Mouse (Mus musculus) yolk sac, embryonic 10.5 days (tissue): ENCODE results near the gene Wnk4.

Experiments used
- DNase-seq: peaks from one replicate; pipeline ENCODE4 v3.0.0-alpha.2; 2017; ENCODE audit warnings: low spot score

The Wnk4 gene

DNA sequence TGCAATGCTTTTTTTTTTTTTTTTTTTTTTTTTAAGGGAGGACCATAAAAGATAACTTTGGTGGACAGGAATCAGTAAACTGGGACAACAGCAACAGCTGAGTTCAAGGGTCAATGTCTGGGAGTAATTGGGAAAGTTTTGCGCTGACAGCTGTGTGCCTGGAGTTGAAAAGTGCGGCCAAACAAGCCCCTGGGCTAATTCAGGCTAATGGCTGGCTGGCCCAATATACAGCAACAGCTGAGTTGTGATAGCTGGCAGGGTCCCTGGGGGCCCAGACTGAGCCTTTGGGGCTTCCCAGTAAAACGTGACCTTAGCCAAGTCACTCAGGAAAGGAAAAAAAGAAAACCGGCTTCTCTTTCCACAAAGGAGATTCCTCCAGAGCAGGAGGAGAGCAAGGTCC is 15.3 kb upstream of the Wnk4 start:
- DNase-seq: peak; percentile 74

DNA sequence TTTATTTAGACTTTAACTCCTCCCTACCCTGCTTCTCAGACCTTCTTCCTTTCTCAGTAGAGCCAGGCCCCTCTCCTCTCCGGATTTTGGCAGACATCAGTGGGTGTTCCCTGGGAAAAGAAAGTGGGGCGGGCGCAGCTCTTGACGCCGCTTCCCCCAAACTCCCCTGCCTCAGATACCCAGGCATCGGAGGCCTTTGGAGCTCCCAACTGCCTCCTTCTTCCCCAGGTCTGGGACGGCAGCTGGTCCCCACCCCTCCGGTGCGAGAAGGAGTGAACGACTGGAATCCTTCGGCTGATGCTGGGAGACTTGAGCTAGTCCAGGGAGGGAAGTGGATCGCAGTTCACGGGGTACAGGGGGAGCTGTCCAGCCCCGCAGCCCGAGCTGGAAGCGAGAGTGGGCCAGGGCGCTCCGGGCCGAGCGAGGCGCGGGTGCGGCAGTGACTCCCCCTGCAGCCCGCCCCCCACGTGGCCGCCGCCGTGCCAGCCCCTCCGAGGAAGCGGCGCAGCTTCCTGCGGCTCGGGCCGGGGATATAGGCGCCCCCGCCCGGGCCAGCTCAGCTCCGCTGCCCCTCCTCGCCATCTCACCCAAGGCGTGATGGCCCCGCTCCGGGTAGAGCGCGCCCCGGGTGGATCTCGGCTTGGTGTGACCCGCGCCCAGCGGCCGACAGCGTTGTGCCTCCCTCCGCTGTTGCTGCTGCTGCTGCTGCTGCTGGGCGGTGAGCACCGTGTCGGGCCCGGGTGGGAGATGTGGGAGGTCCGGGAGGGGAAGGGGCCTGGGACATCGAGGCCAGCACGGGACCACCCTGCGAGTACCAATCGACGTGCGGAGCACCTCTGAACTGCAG is 14.3 kb upstream of the Wnk4 start, which contains the start of gene Ramp2:
TSS of gene Ramp2 (plus strand) at position 174 of the 847 bp plus-strand sequence.
- no peak for DNase-seq

DNA sequence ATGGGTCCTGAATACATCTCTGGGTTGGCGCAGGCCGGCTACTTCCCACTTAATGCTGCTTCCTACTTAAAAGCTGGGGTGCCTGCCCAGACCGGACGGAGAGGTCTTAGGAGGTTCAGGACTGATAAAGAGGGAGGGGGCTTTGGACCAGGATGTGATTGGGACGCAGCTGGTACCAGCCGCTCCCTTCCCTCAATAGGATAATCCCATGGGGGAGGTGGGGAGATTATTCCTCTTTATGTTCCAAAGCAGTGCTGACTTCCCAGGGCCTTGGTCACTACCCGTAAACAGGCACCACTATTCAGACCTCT is 13.7 kb upstream of the Wnk4 start:
- no peak for DNase-seq

DNA sequence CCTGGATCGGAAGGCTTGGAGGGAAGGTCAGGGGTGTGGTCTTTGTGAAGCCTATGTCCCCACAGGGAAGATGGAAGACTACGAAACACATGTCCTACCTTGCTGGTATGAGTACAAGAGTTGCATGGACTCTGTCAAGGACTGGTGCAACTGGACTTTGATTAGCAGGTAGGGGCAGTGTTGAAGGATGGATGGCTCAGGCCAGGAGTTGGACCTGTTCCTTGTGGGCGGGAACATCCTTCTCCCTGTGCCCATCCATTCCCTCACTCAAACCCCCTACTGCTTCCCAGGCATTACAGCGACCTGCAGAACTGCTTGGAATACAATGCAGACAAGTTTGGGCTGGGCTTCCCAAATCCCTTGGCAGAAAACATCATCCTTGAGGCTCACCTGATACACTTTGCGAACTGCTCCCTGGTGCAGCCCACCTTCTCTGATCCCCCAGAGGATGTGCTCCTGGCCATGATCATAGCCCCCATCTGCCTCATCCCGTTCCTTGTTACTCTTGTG is 12.8 kb upstream of the Wnk4 start:
- no peak for DNase-seq

DNA sequence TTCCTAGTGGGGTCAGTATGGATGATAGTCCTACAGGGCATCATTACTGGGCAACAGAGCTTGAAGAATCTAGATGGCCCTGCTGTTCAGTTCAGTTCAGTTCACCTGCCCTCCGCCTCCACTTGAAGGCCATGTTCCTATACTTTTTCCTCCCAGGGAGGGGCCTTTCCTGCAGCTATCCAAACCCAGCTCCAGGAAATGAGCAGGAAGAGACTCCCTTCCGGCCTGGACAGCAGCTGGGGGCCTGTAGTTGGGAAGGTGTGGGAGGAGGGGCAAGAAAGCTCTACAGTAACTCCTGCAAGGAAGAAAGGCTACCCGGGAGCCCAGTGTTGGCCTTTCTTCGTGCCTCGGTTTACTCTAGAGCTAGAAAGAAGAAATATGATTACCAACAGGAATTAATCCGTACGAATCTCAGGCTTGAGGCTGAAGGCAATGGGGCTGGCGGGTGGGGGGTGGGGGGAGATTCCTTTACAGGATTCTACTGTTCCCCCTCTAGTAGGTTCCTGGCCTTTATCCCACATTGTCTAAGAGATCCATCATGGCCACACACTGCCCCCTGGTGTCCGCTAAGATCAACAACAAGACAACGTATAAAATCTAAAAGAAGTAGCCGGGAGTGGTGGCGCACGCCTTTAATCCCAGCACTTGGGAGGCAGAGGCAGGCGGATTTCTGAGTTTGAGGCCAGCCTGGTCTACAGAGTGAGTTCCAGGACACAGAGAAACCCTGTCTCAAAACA is 11.9 kb upstream of the Wnk4 start:
- DNase-seq: no peak

DNA sequence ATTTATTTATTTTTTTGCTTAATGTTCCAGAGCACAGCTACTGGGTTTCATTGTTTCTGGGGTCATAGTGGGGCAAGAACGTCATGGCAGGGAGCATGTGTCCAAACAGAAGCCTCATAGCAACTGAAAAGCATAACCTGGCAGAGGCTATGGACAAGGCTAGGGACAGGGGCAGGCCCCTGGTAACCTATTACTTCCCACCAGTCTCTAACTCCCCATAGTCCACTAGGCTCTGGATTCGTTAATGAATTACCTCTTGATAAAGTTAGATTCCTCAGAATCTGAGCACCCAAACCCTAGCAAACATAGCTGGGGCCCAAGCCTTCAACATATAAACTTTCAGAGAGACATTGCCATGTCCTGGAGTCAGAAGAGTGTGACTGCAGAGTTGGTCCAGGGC is 9.3 kb upstream of the Wnk4 start:
- DNase-seq: no peak

DNA sequence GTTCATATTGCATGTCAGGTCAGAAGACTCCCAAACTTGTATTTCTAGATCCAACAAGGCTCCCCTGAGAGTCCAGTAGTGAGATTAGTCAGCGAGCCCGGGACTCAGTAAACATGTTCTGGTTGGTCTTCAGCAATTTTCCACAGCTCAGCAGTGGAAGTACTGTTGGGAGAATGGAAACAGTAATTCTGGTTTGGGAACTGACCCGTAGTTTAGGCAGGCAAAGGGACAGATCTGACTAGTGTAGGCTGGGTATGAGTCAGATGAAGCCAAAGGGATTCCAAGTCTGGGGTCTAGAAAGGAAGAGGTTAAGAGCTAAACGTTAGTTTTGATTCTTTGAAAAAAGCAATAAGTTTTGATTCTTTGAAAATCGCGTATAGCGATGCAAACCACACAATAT is 7.4 kb upstream of the Wnk4 start:
- DNase-seq: no peak

DNA sequence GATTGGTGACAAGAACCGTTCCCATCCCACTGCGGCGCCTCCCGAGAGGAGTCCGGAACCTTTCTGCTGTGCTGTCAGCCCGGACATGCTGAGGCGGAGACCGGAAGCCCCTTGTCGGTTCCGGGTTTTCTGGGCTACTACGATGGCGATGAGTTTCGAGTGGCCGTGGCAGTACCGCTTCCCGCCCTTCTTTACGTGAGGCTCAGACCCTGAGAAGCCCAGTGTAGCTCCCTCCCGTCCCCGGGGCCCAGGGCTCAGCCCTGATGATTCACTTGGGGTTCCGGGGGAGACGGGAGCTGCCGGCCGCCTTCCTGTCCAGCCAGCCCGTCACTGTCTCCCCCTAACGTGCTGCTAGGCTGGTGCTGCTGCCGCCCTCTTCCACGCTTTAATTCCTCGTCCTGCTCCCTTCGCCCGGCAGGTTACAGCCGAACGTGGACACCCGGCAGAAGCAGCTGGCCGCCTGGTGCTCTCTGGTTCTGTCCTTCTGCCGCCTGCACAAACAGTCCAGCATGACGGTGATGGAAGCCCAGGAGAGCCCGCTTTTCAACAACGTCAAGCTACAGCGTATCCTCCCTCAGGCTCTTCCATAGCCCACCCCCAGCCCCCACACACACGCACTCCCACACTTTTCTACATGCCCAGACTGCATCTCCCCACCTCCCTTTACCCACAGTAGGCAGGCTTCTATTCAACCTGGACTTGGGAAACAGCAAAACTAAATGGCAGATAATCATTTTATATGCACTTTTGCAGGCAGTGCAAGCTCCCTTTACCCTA is 6.6 kb upstream of the Wnk4 start, which contains the start of gene Vps25:
TSS of gene Vps25 (plus strand) at position 95 of the 777 bp plus-strand sequence.
- DNase-seq: peak; percentile 90

DNA sequence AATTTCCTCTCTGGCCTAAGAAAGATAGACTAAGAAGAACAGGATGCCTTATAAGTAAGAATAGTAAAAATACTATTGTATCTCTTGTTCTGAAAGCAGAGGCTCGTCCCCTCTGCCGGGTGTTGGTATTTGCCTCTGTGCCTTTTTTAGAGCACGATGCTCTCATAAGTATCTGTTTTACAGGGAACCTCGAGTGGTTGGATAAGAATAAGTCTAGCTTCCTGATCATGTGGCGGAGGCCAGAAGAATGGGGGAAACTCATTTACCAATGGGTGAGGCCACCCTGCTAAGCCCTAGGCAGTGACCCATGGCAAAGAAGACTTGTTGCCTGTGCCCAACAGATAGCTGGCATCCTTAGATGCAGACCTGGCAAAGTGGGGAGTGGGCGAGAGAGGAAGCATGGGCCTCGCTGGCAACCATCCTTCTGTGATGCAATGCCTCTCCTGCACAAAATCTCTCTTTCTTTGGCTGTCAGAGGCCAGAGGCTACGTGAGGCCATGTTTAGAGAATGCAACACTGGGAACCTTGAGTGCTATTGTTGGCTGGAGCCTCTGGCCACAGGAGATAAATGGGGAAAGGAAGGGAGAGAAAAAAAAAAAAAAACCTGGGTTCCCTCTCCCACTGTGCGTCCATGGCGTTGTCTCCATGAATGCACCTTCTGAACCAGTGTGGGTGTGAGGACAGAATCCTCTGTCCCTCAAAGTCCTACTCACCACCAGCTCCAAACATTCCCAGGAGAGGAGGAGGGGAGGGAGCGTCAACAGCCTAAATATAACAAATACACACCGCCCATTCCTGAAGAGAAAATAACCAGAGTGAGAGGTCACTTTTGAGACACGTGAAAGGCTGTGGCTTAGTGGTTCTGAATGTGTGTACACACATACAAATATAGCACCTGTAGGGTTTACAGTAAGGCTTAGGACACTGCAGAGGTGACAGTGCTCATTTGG is 4.3 kb upstream of the Wnk4 start:
- DNase-seq: no peak

DNA sequence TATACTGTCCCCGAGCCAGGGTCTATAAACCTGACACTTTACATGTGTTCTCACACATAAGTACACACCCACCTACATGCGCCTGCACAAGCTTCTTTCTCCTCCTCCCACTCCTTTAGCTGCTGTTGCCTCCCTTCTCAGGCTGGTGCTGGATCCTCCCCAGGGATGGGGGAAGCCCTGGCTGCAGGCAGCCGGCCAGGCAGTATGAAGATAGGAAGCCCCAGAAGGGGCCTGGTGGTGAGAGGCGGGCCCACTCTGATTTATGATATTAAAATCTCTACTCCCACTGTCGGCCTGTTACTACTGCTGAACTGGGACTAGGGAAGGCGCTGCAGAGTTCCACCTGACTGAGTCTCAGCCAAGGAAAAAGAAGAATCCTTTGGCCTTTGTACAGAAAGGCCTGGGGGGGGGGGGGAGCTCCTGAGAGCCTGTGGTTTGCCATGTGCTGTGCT is 1.1 kb upstream of the Wnk4 start:
- DNase-seq: no peak

DNA sequence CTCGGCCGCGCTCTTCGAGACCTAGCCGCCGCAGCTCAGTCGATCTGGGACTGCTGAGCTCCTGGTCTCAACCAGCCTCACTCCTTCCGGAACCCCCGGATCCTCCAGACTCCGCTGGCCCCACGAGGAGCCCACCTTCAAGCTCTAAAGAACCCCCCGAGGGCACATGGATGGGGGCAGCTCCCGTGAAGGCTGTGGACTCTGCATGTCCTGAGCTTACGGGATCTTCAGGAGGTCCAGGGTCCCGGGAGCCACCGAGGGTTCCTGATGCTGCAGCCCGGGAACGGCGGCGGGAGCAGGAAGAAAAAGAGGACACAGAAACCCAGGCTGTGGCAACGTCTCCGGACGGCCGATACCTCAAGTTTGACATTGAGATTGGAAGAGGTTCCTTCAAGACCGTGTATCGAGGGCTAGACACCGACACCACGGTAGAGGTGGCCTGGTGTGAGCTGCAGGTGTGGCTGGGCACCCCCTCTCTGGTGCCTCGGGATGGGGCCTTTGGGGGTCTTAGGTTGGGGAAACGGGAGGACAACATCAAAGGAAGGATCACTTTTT is 536 bp downstream of the Wnk4 start:
- DNase-seq: no peak

DNA sequence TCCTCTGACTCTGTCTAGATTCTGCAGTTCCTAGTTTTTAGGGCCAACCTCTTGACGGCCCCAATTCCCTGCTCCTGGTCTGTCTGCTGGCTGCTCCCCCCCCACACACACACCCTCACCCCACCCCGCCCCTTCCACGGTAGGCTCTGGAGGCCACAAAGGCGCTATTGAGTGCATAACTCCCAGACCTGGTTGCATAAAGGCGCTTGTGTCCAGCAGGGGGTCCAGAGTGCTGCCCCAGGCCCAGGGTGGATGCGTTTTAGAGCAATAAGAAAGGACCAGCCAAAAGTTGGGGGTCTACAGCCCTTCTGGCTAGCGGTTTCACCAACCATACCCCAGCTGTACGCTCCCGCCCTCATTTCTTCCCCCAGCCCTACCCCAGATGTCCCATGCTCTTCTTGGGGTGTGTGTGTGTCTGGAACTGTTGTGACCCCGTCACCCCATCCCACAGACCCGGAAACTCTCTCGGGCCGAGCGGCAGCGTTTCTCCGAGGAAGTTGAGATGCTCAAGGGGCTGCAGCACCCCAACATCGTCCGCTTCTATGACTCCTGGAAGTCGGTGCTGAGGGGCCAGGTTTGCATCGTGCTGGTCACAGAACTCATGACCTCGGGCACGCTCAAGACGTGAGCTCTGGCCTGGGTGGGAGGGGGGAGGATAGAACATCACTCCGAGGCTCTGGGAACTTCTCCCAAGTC is 2.1 kb downstream of the Wnk4 start:
- DNase-seq: no peak

DNA sequence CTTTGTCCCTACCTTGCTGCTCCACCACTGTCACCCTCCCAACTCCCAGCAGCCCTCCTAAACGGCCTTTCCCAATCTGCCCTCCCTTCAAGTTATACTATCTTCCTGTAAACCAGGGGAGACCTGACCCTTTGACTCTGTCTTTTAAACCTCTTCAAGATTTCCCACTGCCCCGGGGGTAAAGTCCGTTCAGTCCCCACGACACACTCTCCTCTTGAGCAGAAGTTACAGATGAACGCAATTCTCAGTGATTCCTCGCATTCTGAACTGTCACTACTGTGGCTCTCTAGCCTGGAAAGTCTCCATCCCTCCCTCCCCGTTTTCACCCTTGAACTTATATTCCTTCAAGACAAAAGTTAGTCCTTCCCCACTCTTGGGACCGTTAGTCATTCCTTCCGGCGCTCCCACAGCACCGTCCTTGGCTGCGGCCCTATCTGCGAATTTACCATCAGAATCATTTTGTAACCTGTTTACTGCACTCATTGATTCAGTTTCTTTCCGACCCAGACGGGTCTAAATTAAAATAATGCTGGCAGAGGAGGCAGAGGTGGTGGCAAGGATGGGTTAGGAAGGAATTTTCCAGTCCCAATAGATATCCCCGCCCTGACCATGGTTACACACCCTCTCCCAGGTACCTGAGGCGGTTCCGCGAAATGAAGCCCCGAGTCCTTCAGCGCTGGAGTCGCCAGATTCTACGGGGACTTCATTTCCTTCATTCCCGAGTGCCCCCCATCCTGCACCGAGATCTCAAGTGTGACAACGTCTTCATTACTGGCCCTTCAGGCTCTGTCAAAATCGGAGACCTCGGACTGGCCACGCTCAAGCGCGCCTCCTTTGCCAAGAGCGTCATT is 3.0 kb downstream of the Wnk4 start:
- no peak for DNase-seq

DNA sequence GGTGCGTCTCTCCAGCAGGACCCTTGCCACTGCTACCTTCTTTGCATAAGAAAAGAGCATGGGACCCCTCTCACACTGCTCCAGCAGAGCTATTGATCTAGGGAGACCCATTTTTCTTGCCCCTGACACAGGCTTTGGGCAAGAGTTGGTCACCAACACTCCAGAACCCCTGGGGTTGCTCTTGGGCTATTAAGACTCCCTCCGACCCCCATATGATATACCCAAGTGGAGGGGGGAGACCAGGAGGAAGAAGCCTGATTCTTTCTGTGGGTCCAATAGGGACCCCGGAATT is 3.6 kb downstream of the Wnk4 start:
- no peak for DNase-seq

DNA sequence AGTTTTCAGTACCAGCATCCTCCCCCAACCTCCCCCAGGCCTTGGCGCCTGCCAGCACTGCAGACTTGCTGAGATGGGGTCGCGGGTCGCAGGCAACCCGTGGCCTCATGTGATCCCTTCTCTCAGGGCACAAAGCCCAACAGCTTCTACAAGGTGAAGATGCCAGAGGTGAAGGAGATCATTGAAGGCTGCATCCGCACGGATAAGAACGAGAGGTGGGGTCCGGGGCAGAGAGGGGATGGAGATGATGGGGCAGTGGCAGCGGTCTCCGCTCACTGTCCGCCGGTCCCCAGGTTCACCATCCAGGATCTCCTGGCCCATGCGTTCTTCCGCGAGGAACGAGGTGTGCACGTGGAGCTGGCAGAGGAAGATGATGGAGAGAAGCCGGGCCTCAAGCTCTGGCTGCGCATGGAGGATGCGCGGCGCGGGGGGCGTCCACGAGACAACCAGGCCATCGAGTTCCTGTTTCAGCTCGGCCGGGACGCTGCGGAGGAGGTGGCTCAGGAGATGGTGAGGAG is 4.6 kb downstream of the Wnk4 start:
- no peak for DNase-seq

DNA sequence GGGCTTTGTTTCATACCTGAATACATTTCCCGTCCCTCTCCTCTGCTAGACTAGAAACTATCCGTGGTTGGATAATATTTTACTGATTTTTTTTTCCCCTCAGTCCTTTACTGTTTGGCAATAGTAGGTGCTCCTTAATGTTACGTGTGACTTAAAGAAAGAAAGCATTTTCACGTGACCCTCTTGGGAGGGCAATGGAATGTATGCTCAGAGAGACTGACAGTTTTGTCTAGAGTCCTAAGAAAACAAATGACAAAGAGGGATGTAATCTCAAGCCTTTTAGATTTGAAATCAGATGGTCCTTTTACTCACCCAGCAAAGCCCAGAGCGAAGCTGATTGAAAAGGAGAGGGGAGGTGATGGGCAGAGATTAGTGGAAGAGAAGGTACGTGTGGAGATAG is 5.5 kb downstream of the Wnk4 start:
- no peak for DNase-seq

DNA sequence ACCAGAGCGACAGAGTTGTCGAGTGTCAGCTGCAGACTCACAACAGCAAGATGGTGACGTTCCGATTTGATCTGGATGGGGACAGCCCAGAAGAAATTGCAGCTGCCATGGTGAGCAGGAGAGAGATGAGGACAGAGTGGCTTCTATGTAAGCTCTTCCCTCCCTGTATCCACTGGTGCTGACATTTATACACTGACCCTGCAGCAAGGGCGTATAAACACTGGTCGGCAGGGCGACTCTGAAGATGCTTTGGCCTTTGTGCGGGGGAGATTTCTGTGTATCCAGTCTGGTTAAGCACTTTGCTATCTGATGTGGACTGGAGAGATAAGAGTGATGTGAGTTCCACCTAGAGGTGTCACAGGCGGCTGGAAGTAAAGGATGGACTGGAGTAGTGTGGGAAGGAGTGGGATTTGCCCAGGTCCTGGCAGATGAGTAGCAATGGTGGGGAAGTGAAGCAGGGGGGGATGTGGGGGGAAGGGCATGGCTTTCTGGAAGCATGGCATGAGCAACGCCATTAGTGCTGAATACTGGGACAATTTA is 9.3 kb downstream of the Wnk4 start:
- DNase-seq: peak; percentile 88

DNA sequence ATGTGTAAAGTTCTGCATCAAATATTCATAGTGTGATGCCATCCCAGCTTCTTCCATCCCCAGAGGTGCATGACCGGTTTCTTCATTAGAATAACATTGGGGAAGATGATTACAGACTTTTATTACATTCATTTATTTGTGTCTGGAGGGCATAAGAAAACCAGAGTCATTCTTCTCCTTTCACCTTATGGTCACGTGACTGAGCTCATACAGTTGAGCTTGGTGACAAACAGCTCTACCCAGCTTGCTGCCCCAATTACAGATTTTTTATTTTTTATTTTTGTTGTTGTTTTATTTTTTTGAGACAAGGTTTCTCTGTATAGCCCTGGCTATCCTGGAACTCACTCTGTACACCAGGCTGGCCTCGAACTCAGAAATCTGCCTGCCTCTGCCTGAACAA is 12.1 kb downstream of the Wnk4 start:
- DNase-seq: no peak

DNA sequence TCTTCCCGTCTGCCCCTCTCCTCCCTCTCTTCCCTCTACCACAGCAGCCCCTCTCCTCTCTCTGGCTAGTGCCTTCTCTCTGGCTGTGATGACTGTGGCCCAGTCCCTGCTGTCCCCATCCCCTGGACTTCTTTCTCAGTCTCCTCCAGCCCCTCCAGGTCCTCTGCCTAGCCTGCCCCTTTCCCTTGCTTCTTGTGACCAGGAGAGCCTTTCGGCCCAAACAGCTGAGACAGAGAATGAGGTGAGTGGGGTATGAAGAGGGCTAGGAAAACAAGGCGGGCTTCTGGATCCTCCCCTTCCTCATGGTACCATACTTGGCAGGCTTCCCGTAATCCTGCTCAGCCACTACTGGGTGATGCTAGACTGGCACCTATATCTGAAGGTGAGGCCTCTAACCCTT is 14.9 kb downstream of the Wnk4 start:
- DNase-seq: no peak
